Mouse (Mus musculus) neural tube, embryonic 12.5 days (tissue): ENCODE measurements around the gene Vmn1r199. TPM values are rescaled to one million over a fixed set of nuclear protein-coding genes. Genes with fewer than 3 reads are reported as not detected.
"Not testable (repeated sequence)": the region's sequence is repeated elsewhere in the genome, so short reads cannot be mapped to it uniquely, and the experiment has no call there.

Source experiments
- ATAC-seq: fragments of 200-750 bp; cut with Nextera tagmentation; 2 replicates; pipeline ENCODE4 v1.8.0; 2017; ENCODE audit warnings: low read depth, mild to moderate bottlenecking, moderate TSS enrichment, moderate library complexity; ENCODE audit not compliant: low FRiP score
- H3K27ac ChIP-seq: fragments of 300-500 bp; sonication (generic); 2 replicates; pipeline ENCODE4 v1.5.1; 2016
- H3K27me3 ChIP-seq: fragments of 300-500 bp; sonication (generic); replicated peaks from 2 replicates; pipeline ENCODE4 v1.6.1; 2016; ENCODE audit warnings: mild to moderate bottlenecking
- H3K36me3 ChIP-seq: fragments of 300-500 bp; sonication (generic); 2 replicates; pipeline ENCODE4 v1.6.1; 2016; ENCODE audit warnings: mild to moderate bottlenecking
- H3K4me1 ChIP-seq: fragments of 300-500 bp; sonication (generic); 2 replicates; pipeline ENCODE4 v1.6.1; 2016
- H3K4me2 ChIP-seq: fragments of 300-500 bp; sonication (generic); replicated peaks from 2 replicates; pipeline ENCODE4 v1.6.1; 2016; ENCODE audit warnings: mild to moderate bottlenecking
- H3K4me3 ChIP-seq: fragments of 300-500 bp; sonication (generic); 2 replicates; pipeline ENCODE4 v1.5.1; 2016
- H3K9ac ChIP-seq: fragments of 300-500 bp; sonication (generic); 2 replicates; pipeline ENCODE4 v1.6.1; 2016; ENCODE audit warnings: mild to moderate bottlenecking
- H3K9me3 ChIP-seq: fragments of 300-500 bp; sonication (generic); 2 replicates; pipeline ENCODE4 v1.6.1; 2016; ENCODE audit warnings: mild to moderate bottlenecking
- WGBS: fragments of 180-500 bp; shearing (Covaris S2); methylation state at CpG from one replicate; pipeline ENCODE4 v1.1.7; 2016; 5-methylcytosine and 5-hydroxymethylcytosine counted together
- polyA plus RNA-seq: library from polyadenylated mRNA; unstranded; fragments of >200 nt; fragmentation: Nextera tagmentation; extraction: Ambion mirVana; gene quantifications from 2 replicates; pipeline ENCODE4 v1.2.1, GENCODE M21; 2016

The Vmn1r199 gene
- not detected in 2 replicates for polyA plus RNA-seq

- Histone ChIP-seq H3K27ac (no peak within 1 kb of the TSS), H3K9ac (no peak within 1 kb of the TSS), H3K4me1 (no peaks in the 10 kb centered on the region), H3K9me3 (no peaks in the 10 kb centered on the region), H3K27me3 (no peaks in the 10 kb centered on the region), H3K4me2 (no peak within 1 kb of the TSS), H3K36me3 (no peaks in the 10 kb centered on the region), H3K4me3 (no peak within 1 kb of the TSS)
- no peak for ATAC-seq
- WGBS: 84% methylated on average over 2 of the region's 2 CpGs
Observed at GRCm38 (mm10) chr13:22379518-22379917, at the start of gene Vmn1r199. Gene Vmn1r199 (plus strand): TSS chr13:22379818.

- no peak overlapping the region for H3K9ac ChIP-seq
- WGBS: 78% methylated on average over 2 of the region's 2 CpGs
- no peak for ATAC-seq
- H3K4me2 ChIP-seq: no peak overlapping the region
- H3K4me1 ChIP-seq: no peaks in the 10 kb centered on the region
- no peaks in the 10 kb centered on the region for H3K36me3 ChIP-seq
- H3K9me3 ChIP-seq: no peaks in the 10 kb centered on the region
- no peak overlapping the region for H3K4me3 ChIP-seq
- no peaks in the 10 kb centered on the region for H3K27me3 ChIP-seq
- H3K27ac ChIP-seq: no peak overlapping the region
Observed at GRCm38 (mm10) chr13:22333269-22333668, 46.3 kb upstream of the Vmn1r199 start.

GRCm38 (mm10) chr13:22335565-22335964 is 44.1 kb upstream of the Vmn1r199 start:
- H3K27me3 ChIP-seq: no peaks in the 10 kb centered on the region
- no peak overlapping the region for H3K9ac ChIP-seq
- no peak overlapping the region for H3K27ac ChIP-seq
- no peaks in the 10 kb centered on the region for H3K9me3 ChIP-seq
- no peak overlapping the region for H3K4me3 ChIP-seq
- H3K4me2 ChIP-seq: no peak overlapping the region
- no peaks in the 10 kb centered on the region for H3K4me1 ChIP-seq
- no peak for ATAC-seq
- no peaks in the 10 kb centered on the region for H3K36me3 ChIP-seq
- WGBS: 94% methylated on average over 1 of the region's 1 CpGs

GRCm38 (mm10) chr13:22350064-22350463 is 29.6 kb upstream of the Vmn1r199 start, which contains the start of gene Vmn1r198:
Gene Vmn1r198 (plus strand): TSS chr13:22350364.
- H3K9me3 ChIP-seq: no peaks in the 10 kb centered on the region
- 39% methylated on average over 1 of the region's 1 CpGs for WGBS
- H3K36me3 ChIP-seq: no peaks in the 10 kb centered on the region
- no peaks in the 10 kb centered on the region for H3K4me1 ChIP-seq
- no peak within 1 kb of the TSS for H3K27ac ChIP-seq
- no peak within 1 kb of the TSS for H3K9ac ChIP-seq
- ATAC-seq: no peak
- H3K4me3 ChIP-seq: no peak within 1 kb of the TSS
- no peaks in the 10 kb centered on the region for H3K27me3 ChIP-seq
- H3K4me2 ChIP-seq: no peak within 1 kb of the TSS

GRCm38 (mm10) chr13:22350813-22351212 is 28.8 kb upstream of the Vmn1r199 start:
- H3K27ac ChIP-seq: no peak overlapping the region
- H3K27me3 ChIP-seq: no peaks in the 10 kb centered on the region
- WGBS: 61% methylated on average over 1 of the region's 1 CpGs
- H3K9me3 ChIP-seq: no peaks in the 10 kb centered on the region
- H3K4me3 ChIP-seq: no peak overlapping the region
- no peak overlapping the region for H3K4me2 ChIP-seq
- no peak overlapping the region for H3K9ac ChIP-seq
- no peaks in the 10 kb centered on the region for H3K36me3 ChIP-seq
- no peaks in the 10 kb centered on the region for H3K4me1 ChIP-seq
- no peak for ATAC-seq

GRCm38 (mm10) chr13:22381128-22381527 is 1.5 kb downstream of the Vmn1r199 start:
- H3K27ac ChIP-seq, ATAC-seq, H3K36me3 ChIP-seq, H3K4me3 ChIP-seq, H3K4me2 ChIP-seq, H3K4me1 ChIP-seq, H3K9ac ChIP-seq, H3K9me3 ChIP-seq, H3K27me3 ChIP-seq: not testable (repeated sequence)
- WGBS: 82% methylated on average over 3 of the region's 3 CpGs

GRCm38 (mm10) chr13:22383401-22383800 is 3.8 kb downstream of the Vmn1r199 start:
- Histone ChIP-seq H3K9me3 (no peaks in the 10 kb centered on the region), H3K4me2 (no peak overlapping the region), H3K27me3 (no peaks in the 10 kb centered on the region), H3K9ac (no peak overlapping the region), H3K36me3 (no peaks in the 10 kb centered on the region), H3K27ac (no peak overlapping the region), H3K4me1 (no peaks in the 10 kb centered on the region), H3K4me3 (no peak overlapping the region)
- ATAC-seq: no peak
- WGBS: 82% methylated on average over 3 of the region's 3 CpGs

- Histone ChIP-seq H3K4me2 (no peak overlapping the region), H3K36me3 (no peaks in the 10 kb centered on the region), H3K9ac (no peak overlapping the region), H3K4me3 (no peak overlapping the region), H3K27ac (no peak overlapping the region), H3K9me3 (no peaks in the 10 kb centered on the region), H3K27me3 (no peaks in the 10 kb centered on the region), H3K4me1 (no peaks in the 10 kb centered on the region)
- 91% methylated on average over 1 of the region's 1 CpGs for WGBS
- no peak for ATAC-seq
Observed at GRCm38 (mm10) chr13:22387050-22387449, 7.4 kb downstream of the Vmn1r199 start.

- no peak for ATAC-seq
- WGBS: 52% methylated on average over 3 of the region's 3 CpGs
- no peak within 1 kb of the TSS for H3K4me3 ChIP-seq
- H3K36me3 ChIP-seq: no peaks in the 10 kb centered on the region
- no peak within 1 kb of the TSS for H3K27ac ChIP-seq
- H3K9me3 ChIP-seq: no peaks in the 10 kb centered on the region
- H3K4me1 ChIP-seq: no peaks in the 10 kb centered on the region
- no peak within 1 kb of the TSS for H3K9ac ChIP-seq
- no peak within 1 kb of the TSS for H3K4me2 ChIP-seq
- no peaks in the 10 kb centered on the region for H3K27me3 ChIP-seq
Observed at GRCm38 (mm10) chr13:22390073-22390472, 10.5 kb downstream of the Vmn1r199 start, which contains the start of gene Vmn1r200. Gene Vmn1r200 (plus strand): TSS chr13:22390373.

GRCm38 (mm10) chr13:22402978-22403377 is 23.4 kb downstream of the Vmn1r199 start:
- H3K27me3 ChIP-seq: no peaks in the 10 kb centered on the region
- 92% methylated on average over 1 of the region's 1 CpGs for WGBS
- ATAC-seq: no peak
- no peak overlapping the region for H3K9ac ChIP-seq
- H3K9me3 ChIP-seq: peaks cover 8% of the 10 kb centered on the region
- H3K4me3 ChIP-seq: no peak overlapping the region
- no peak overlapping the region for H3K27ac ChIP-seq
- no peaks in the 10 kb centered on the region for H3K36me3 ChIP-seq
- H3K4me1 ChIP-seq: no peaks in the 10 kb centered on the region
- no peak overlapping the region for H3K4me2 ChIP-seq

Other genes with a start within 250 kb of the Vmn1r199 start
- gene Vmn1r191, start 195.8 kb upstream of the Vmn1r199 start, polyA plus RNA-seq: not detected in 2 replicates
- gene Vmn1r192, start 188.7 kb upstream of the Vmn1r199 start, polyA plus RNA-seq: not detected in 2 replicates
- not detected in 2 replicates for gene Vmn1r193, start 156.7 kb upstream of the Vmn1r199 start, polyA plus RNA-seq
- not detected in 2 replicates for gene Vmn1r194, start 135.6 kb upstream of the Vmn1r199 start, polyA plus RNA-seq
- gene Vmn1r195, start 109.3 kb upstream of the Vmn1r199 start, polyA plus RNA-seq: not detected in 2 replicates
- not detected in 2 replicates for gene Vmn1r196, start 89.9 kb upstream of the Vmn1r199 start, polyA plus RNA-seq
- gene Vmn1r197, start 55.2 kb upstream of the Vmn1r199 start, polyA plus RNA-seq: not detected in 2 replicates
- gene Vmn1r198, start 29.5 kb upstream of the Vmn1r199 start, polyA plus RNA-seq: not detected in 2 replicates
- 0.04 TPM in 2 replicates for gene Vmn1r200, start 10.6 kb downstream of the Vmn1r199 start, polyA plus RNA-seq
- gene Vmn1r201, start 92.1 kb downstream of the Vmn1r199 start, polyA plus RNA-seq: not detected in 2 replicates
- not detected in 2 replicates for gene Vmn1r202, start 125.6 kb downstream of the Vmn1r199 start, polyA plus RNA-seq
- gene Vmn1r203, start 138.3 kb downstream of the Vmn1r199 start, polyA plus RNA-seq: not detected in 2 replicates
- not detected in 2 replicates for gene Vmn1r204, start 173.4 kb downstream of the Vmn1r199 start, polyA plus RNA-seq
- gene Vmn1r205, start 213.2 kb downstream of the Vmn1r199 start, polyA plus RNA-seq: not detected in 2 replicates
- gene Vmn1r206, start 244.4 kb downstream of the Vmn1r199 start, polyA plus RNA-seq: not detected in 2 replicates